Mouse (Mus musculus) MEL (cell line): ENCODE measurements around the gene Cmtm7. TPM values are rescaled to one million over a fixed set of nuclear protein-coding genes. Genes with fewer than 3 reads are reported as not detected.
A peak's percentile ranks its signal among the peaks of the same experiment; 100 is the strongest.

ENCODE experiments used
- DNase-seq: peaks from one replicate; pipeline ENCODE4 v3.0.0; 2011; ENCODE audit warnings: low read depth, low spot score
- H3K27ac ChIP-seq: 2 replicates; pipeline ENCODE4 v1.5.1; 2012; ENCODE audit warnings: low read depth, mild to moderate bottlenecking, control low read depth, low read length, moderate library complexity; ENCODE audit not compliant: control insufficient read depth
- H3K27me3 ChIP-seq, 2 experiments: fragments of 150-350 bp in 1 of 2; sonication (generic) in 1 of 2; 2 replicates each; pipeline ENCODE4 v1.6.1; 2012; ENCODE audit warnings: low read length in 2 of 2, mild to moderate bottlenecking in 2 of 2, improper control_type of control experiment in 1 of 2, moderate library complexity in 1 of 2; ENCODE audit not compliant: insufficient read depth in 2 of 2, control insufficient read depth in 1 of 2
- H3K36me3 ChIP-seq, 2 experiments: 2 replicates each; pipeline ENCODE4 v1.6.1; 2012 to 2014; ENCODE audit warnings: low read length in 2 of 2, improper control_type of control experiment in 1 of 2, inconsistent platforms in 1 of 2, mild to moderate bottlenecking in 1 of 2; ENCODE audit not compliant: insufficient read depth in 2 of 2, control insufficient read depth in 1 of 2
- H3K4me1 ChIP-seq, 2 experiments: fragments of 150-350 bp in 1 of 2; sonication (generic) in 1 of 2; 2 replicates each; pipeline ENCODE4 v1.6.1; 2012; ENCODE audit warnings: low read length in 2 of 2, improper control_type of control experiment in 1 of 2, mild to moderate bottlenecking in 1 of 2; ENCODE audit not compliant: insufficient read depth in 2 of 2, control insufficient read depth in 1 of 2
- H3K4me3 ChIP-seq, 2 experiments: fragments of 150-350 bp in 1 of 2; sonication (generic) in 1 of 2; 2 replicates each; pipeline ENCODE4 v1.5.1; 2012; ENCODE audit warnings: low read depth in 2 of 2, low read length in 2 of 2, mild to moderate bottlenecking in 2 of 2, moderate library complexity in 2 of 2, control low read depth in 1 of 2, improper control_type of control experiment in 1 of 2; ENCODE audit not compliant: control insufficient read depth in 1 of 2, insufficient read depth in 1 of 2
- H3K79me2 ChIP-seq: 2 replicates; pipeline ENCODE4 v1.6.1; 2012; ENCODE audit warnings: mild to moderate bottlenecking, low read length, moderate library complexity; ENCODE audit not compliant: control insufficient read depth, poor library complexity, insufficient read depth
- H3K9ac ChIP-seq: 2 replicates; pipeline ENCODE4 v1.6.1; 2012; ENCODE audit warnings: low read depth, mild to moderate bottlenecking, control low read depth, low read length, moderate library complexity; ENCODE audit not compliant: control insufficient read depth, poor library complexity, severe bottlenecking
- H3K9me3 ChIP-seq: fragments of 150-350 bp; sonication (generic); replicated peaks from 2 replicates; pipeline ENCODE4 v1.6.1; 2012; ENCODE audit warnings: mild to moderate bottlenecking, low read length, improper control_type of control experiment, moderate library complexity; ENCODE audit not compliant: insufficient read depth
- BHLHE40 ChIP-seq: IDR thresholded peaks from 2 replicates; pipeline ENCODE4 v1.6.1; 2012; ENCODE audit warnings: low read depth, mild to moderate bottlenecking, inconsistent platforms, low read length, improper control_type of control experiment, borderline replicate concordance
- CHD1 ChIP-seq: IDR thresholded peaks from 2 replicates; pipeline ENCODE4 v1.6.1; 2012; ENCODE audit warnings: low read depth, mild to moderate bottlenecking, inconsistent platforms, low read length, improper control_type of control experiment
- CTCF ChIP-seq, 3 experiments: IDR thresholded peaks in 2 of 3; conservative IDR thresholded peaks in 1 of 3; 2 replicates each; pipeline ENCODE4 v1.5.1; 2011 to 2012; ENCODE audit warnings: low read length in 3 of 3, low read depth in 2 of 3, mild to moderate bottlenecking in 2 of 3, improper control_type of control experiment in 1 of 3, inconsistent platforms in 1 of 3, mixed read lengths in 1 of 3, moderate library complexity in 1 of 3; ENCODE audit not compliant: control insufficient read depth in 1 of 3, insufficient read depth in 1 of 3, poor library complexity in 1 of 3, severe bottlenecking in 1 of 3
- E2F4 ChIP-seq: IDR thresholded peaks from 2 replicates; pipeline ENCODE4 v1.6.1; 2011; ENCODE audit warnings: low read depth, low read length, improper control_type of control experiment, borderline replicate concordance
- ELF1 ChIP-seq: IDR thresholded peaks from 2 replicates; pipeline ENCODE4 v1.6.1; 2014; ENCODE audit warnings: low read depth, mild to moderate bottlenecking, inconsistent platforms, low read length, improper control_type of control experiment, moderate library complexity
- EP300 ChIP-seq, 2 experiments: IDR thresholded peaks; 2 replicates each; pipeline ENCODE4 v1.6.1; 2011; ENCODE audit warnings: improper control_type of control experiment in 2 of 2, low read length in 2 of 2, low read depth in 1 of 2, mild to moderate bottlenecking in 1 of 2
- ETS1 ChIP-seq: IDR thresholded peaks from 2 replicates; pipeline ENCODE4 v1.6.1; 2012; ENCODE audit warnings: low read depth, mild to moderate bottlenecking, inconsistent platforms, low read length, improper control_type of control experiment, moderate library complexity
- GABPA ChIP-seq: IDR thresholded peaks from 2 replicates; pipeline ENCODE4 v1.6.1; 2012; ENCODE audit warnings: low read depth, mild to moderate bottlenecking, inconsistent platforms, low read length, improper control_type of control experiment, moderate library complexity
- GATA1 ChIP-seq: IDR thresholded peaks from 2 replicates; pipeline ENCODE4 v1.6.1; 2011; ENCODE audit warnings: low read depth, low read length, improper control_type of control experiment
- HCFC1 ChIP-seq: IDR thresholded peaks from 2 replicates; pipeline ENCODE4 v1.6.1; 2012; ENCODE audit warnings: low read depth, mild to moderate bottlenecking, inconsistent platforms, low read length, improper control_type of control experiment, moderate library complexity
- JUND ChIP-seq: IDR thresholded peaks from 2 replicates; pipeline ENCODE4 v1.6.1; 2011; ENCODE audit warnings: low read depth, mild to moderate bottlenecking, improper control_type of control experiment, low read length
- KAT2A ChIP-seq: conservative IDR thresholded peaks from 2 replicates; pipeline ENCODE4 v1.6.1; 2012; ENCODE audit warnings: low read depth, low read length, improper control_type of control experiment, inconsistent platforms
- MAFK ChIP-seq: IDR thresholded peaks from 2 replicates; pipeline ENCODE4 v1.6.1; 2011; ENCODE audit warnings: low read depth, mild to moderate bottlenecking, low read length, improper control_type of control experiment, borderline replicate concordance
- MAX ChIP-seq: IDR thresholded peaks from 2 replicates; pipeline ENCODE4 v1.6.1; 2011; ENCODE audit warnings: low read length, improper control_type of control experiment
- MAZ ChIP-seq: IDR thresholded peaks from 2 replicates; pipeline ENCODE4 v1.6.1; 2012; ENCODE audit warnings: low read depth, mild to moderate bottlenecking, inconsistent platforms, low read length, improper control_type of control experiment
- MXI1 ChIP-seq: IDR thresholded peaks from 2 replicates; pipeline ENCODE4 v1.6.1; 2011; ENCODE audit warnings: mild to moderate bottlenecking, low read depth, low read length, improper control_type of control experiment
- MYB ChIP-seq: IDR thresholded peaks from 2 replicates; pipeline ENCODE4 v1.6.1; 2011; ENCODE audit warnings: mild to moderate bottlenecking, low read depth, low read length, improper control_type of control experiment
- NELFE ChIP-seq: IDR thresholded peaks from 2 replicates; pipeline ENCODE4 v1.6.1; 2011; ENCODE audit warnings: low read depth, low read length, improper control_type of control experiment
- NRF1 ChIP-seq: IDR thresholded peaks from 2 replicates; pipeline ENCODE4 v1.6.1; 2014; ENCODE audit warnings: low read depth, mild to moderate bottlenecking, inconsistent platforms, low read length, improper control_type of control experiment, moderate library complexity; ENCODE audit not compliant: poor library complexity, insufficient read depth, severe bottlenecking
- POLR2A ChIP-seq, 2 experiments: IDR thresholded peaks; 2 replicates each; pipeline ENCODE4 v1.6.1; 2011 to 2012; ENCODE audit warnings: low read length in 2 of 2, mild to moderate bottlenecking in 2 of 2, control low read depth in 1 of 2, improper control_type of control experiment in 1 of 2, low read depth in 1 of 2, moderate library complexity in 1 of 2; ENCODE audit not compliant: control insufficient read depth in 1 of 2, insufficient read depth in 1 of 2, poor library complexity in 1 of 2
- POLR2AphosphoS2 ChIP-seq: IDR thresholded peaks from 2 replicates; pipeline ENCODE4 v1.6.1; 2011; ENCODE audit warnings: low read length, improper control_type of control experiment
- SIN3A ChIP-seq: IDR thresholded peaks from 2 replicates; pipeline ENCODE4 v1.6.1; 2012; ENCODE audit warnings: low read length, improper control_type of control experiment, inconsistent platforms
- SMC3 ChIP-seq: IDR thresholded peaks from 2 replicates; pipeline ENCODE4 v1.6.1; 2011; ENCODE audit warnings: low read depth, low read length, improper control_type of control experiment
- TAL1 ChIP-seq: IDR thresholded peaks from 2 replicates; pipeline ENCODE4 v1.6.1; 2012; ENCODE audit warnings: mild to moderate bottlenecking, inconsistent platforms, low read length, moderate library complexity, mixed read lengths
- TCF12 ChIP-seq: IDR thresholded peaks from 2 replicates; pipeline ENCODE4 v1.6.1; 2014; ENCODE audit warnings: low read depth, mild to moderate bottlenecking, inconsistent platforms, low read length, improper control_type of control experiment, moderate library complexity
- UBTF ChIP-seq: IDR thresholded peaks from 2 replicates; pipeline ENCODE4 v1.6.1; 2012; ENCODE audit warnings: low read depth, mild to moderate bottlenecking, inconsistent platforms, low read length, improper control_type of control experiment, moderate library complexity, borderline replicate concordance; ENCODE audit not compliant: insufficient read depth
- USF1 ChIP-seq: IDR thresholded peaks from 2 replicates; pipeline ENCODE4 v1.6.1; 2014; ENCODE audit warnings: low read depth, mild to moderate bottlenecking, inconsistent platforms, low read length, improper control_type of control experiment, moderate library complexity
- USF2 ChIP-seq, 2 experiments: IDR thresholded peaks; 2 replicates each; pipeline ENCODE4 v1.6.1; 2011 to 2012; ENCODE audit warnings: improper control_type of control experiment in 2 of 2, low read length in 2 of 2, borderline replicate concordance in 1 of 2, inconsistent platforms in 1 of 2, low read depth in 1 of 2, mild to moderate bottlenecking in 1 of 2; ENCODE audit not compliant: insufficient read depth in 1 of 2
- ZMIZ1 ChIP-seq: IDR thresholded peaks from 2 replicates; pipeline ENCODE4 v1.6.1; 2012; ENCODE audit warnings: low read depth, mild to moderate bottlenecking, inconsistent platforms, low read length, improper control_type of control experiment, moderate library complexity
- polyA plus RNA-seq, 2 experiments: library from polyadenylated mRNA; stranded (reverse) in 1 of 2; unstranded in 1 of 2; fragments of >175 nt in 1 of 2; fragments of >200 nt in 1 of 2; gene quantifications; 2 replicates each; pipeline versions ENCODE4 v1.2.1 to v1.2.4; 2012; ENCODE audit warnings: low replicate concordance in 2 of 2, low read depth in 1 of 2; ENCODE audit not compliant: insufficient read length in 2 of 2, insufficient read depth in 1 of 2, missing spikeins in 1 of 2
- total RNA-seq: library from RNA; depleted of rRNA; stranded (reverse); fragments of 300-350 nt; gene quantifications from 2 replicates; pipeline ENCODE4 v1.2.3, GENCODE M21; 2012

Cmtm7 gene
- total and polyA plus RNA-seq, 3 experiments, result 290 to 545 TPM; not detected in 1

GRCm38 (mm10) chr9:114785432-114786125 is 3.9 kb upstream of the Cmtm7 start (continued):
- TF ChIP-seq NELFE (peak; percentile 66), SMC3 (no peak), USF2 (IDR thresholded peaks at IDR 0.05; ENCODE audit: borderline replicate concordance in 1 of 2, insufficient read depth in 1 of 2, low read depth in 1 of 2, low read length in 2 of 2) (no peak), TAL1 (no peak), GABPA (no peak), TCF12 (peak; percentile 51), UBTF (no peak), MAX (peak; percentile 47; the same call in 1 of the 2 replicates), JUND (no peak), USF1 (no peak), MAFK (no peak), POLR2A (IDR thresholded peaks at IDR 0.05; ENCODE audit: control insufficient read depth in 1 of 2, insufficient read depth in 1 of 2, low read depth in 1 of 2, low read length in 2 of 2, poor library complexity in 1 of 2) (peak in 1 of 2 experiments; percentile 69; a peak in 2 of 4 replicates), EP300 (IDR thresholded peaks at IDR 0.05; ENCODE audit: low read depth in 1 of 2, low read length in 2 of 2) (peak; percentile 31 to 62; a peak in 3 of 4 replicates), POLR2AphosphoS2 (no peak; the same call in 1 of the 2 replicates), HCFC1 (peak; percentile 46; the same call in 1 of the 2 replicates), E2F4 (no peak), GATA1 (no peak), BHLHE40 (0 out of 2 replicates have a peak, but pooled peaks have one; percentile 44), ETS1 (0 out of 2 replicates have a peak, but pooled peaks have one; percentile 29), ELF1 (peak; percentile 64)

- Histone ChIP-seq H3K4me1 (peaks cover 19 to 39% of the 10 kb centered on the region in 2 experiments), H3K9ac (peak overlapping the region; percentile 97), H3K9me3 (no peaks in the 10 kb centered on the region), H3K36me3 (peaks cover 5 to 44% of the 10 kb centered on the region in 2 experiments), H3K4me3 (peak overlapping the region; percentile 83 to 91), H3K79me2 (peaks cover 57% of the 10 kb centered on the region), H3K27ac (peak overlapping the region; percentile 95), H3K27me3 (no peaks in the 10 kb centered on the region)
- peak; percentile 80 for DNase-seq
- TF ChIP-seq UBTF (peak; percentile 94; the same call in 1 of the 2 replicates), TAL1 (no peak), SIN3A (peak; percentile 58; the same call in 1 of the 2 replicates), KAT2A (no peak), BHLHE40 (no peak), HCFC1 (peak; percentile 51; the same call in 1 of the 2 replicates), CTCF (IDR thresholded peaks at IDR 0.05 in 2 of 3, conservative IDR thresholded peaks at IDR 0.05 in 1 of 3; ENCODE audit: control insufficient read depth in 1 of 3, insufficient read depth in 1 of 3, low read depth in 2 of 3, low read length in 3 of 3, poor library complexity in 1 of 3, severe bottlenecking in 1 of 3) (no peak), ZMIZ1 (peak; percentile 84), CHD1 (peak; percentile 62; the same call in 1 of the 2 replicates), POLR2A (IDR thresholded peaks at IDR 0.05; ENCODE audit: control insufficient read depth in 1 of 2, insufficient read depth in 1 of 2, low read depth in 1 of 2, low read length in 2 of 2, poor library complexity in 1 of 2) (peak in 1 of 2 experiments; percentile 62; a peak in 2 of 4 replicates), ELF1 (peak; percentile 83), TCF12 (peak; percentile 40; the same call in 1 of the 2 replicates), EP300 (IDR thresholded peaks at IDR 0.05; ENCODE audit: low read depth in 1 of 2, low read length in 2 of 2) (peak in 1 of 2 experiments; percentile 74; a peak in 2 of 4 replicates), MYB (peak; percentile 55), MAZ (peak; percentile 14), MXI1 (peak; percentile 47; the same call in 1 of the 2 replicates), NRF1 (no peak), GABPA (no peak), NELFE (peak; percentile 54)
Measured at GRCm38 (mm10) chr9:114780746-114781525, 720 bp downstream of the Cmtm7 start.
